Mouse (Mus musculus): ENCODE data around the gene Wdr86. TPM values are rescaled to one million over a fixed set of nuclear protein-coding genes. Genes with fewer than 3 reads are reported as not detected.
"Not testable (repeated sequence)": the region's sequence is repeated elsewhere in the genome, so short reads cannot be mapped to it uniquely, and the experiment has no call there.

Wdr86 gene
- total and polyA plus RNA-seq, 2 experiments from 2014 or later = 8.0 to 15.4 TPM

DNA sequence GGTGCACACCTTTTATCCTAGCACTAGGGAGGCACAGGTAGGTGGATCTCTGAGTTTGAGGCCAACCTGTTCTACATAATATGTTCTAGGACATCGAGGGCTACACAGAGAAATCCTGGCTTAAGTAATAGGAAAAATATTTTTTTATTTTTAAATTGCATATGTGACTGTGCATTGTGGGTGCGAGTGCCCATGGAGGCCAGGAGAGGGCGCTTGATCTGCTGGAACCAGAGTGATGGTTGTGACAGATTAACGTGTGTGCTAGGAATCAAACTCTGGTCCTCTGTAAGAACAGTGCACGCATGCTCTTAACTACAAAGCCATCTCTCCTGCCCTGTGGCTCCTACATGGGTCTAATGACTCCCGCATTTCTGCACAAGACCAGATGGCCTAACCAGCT lies 18.9 kb downstream of the Wdr86 start:
- peak; percentile 35 for TF ChIP-seq CTCF (IDR thresholded peaks at IDR 0.05; ENCODE audit: low read depth)
- DNase-seq (ENCODE audit: low spot score) (no peak), ATAC-seq (no peak)
- Histone ChIP-seq H3K27ac (no peak overlapping the region), H3K9ac (replicated peaks; ENCODE audit: low read length) (no peak overlapping the region), H3K27me3 (ENCODE audit: insufficient read depth, low read length) (no peaks in the 10 kb centered on the region), H3K4me2 (ENCODE audit: low read depth, low read length) (no peak overlapping the region), H3K4me3 (ENCODE audit: low read length) (no peak overlapping the region), H3K9me3 (ENCODE audit: low read length) (no peaks in the 10 kb centered on the region), H3K4me1 (ENCODE audit: insufficient read depth, low read length) (peaks cover 10% of the 10 kb centered on the region; the same call in 1 of the 2 replicates), H3K36me3 (ENCODE audit: insufficient read depth, low read length) (peaks cover 30% of the 10 kb centered on the region)
- 99% methylated on average over 6 of the region's 6 CpGs for WGBS

DNA sequence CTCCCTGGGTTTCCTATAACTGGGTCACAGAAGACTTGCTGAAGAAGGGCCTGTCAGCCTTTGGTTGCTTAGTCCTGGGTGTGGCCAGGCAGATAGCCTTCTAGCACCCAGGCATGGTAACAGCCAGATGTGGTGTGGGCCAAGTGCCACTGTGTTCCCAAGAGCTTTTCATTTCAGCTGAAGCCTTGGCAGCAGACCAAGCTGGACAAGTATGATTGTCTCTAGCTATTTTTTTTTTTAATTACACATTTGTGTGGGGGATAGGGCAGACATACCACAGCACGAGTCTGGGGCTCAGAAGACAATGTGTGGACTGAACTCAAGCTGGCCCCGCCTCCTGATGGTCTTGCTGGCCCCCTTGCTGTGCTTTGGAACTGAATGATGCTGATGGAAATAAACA lies 20.6 kb downstream of the Wdr86 start:
- H3K4me3 ChIP-seq (ENCODE audit: low read length) = no peak overlapping the region
- TF ChIP-seq CTCF (IDR thresholded peaks at IDR 0.05; ENCODE audit: low read depth) = no peak
- H3K36me3 ChIP-seq (ENCODE audit: insufficient read depth, low read length) = peaks cover 46% of the 10 kb centered on the region
- H3K27ac ChIP-seq = no peak overlapping the region
- WGBS = 46% methylated on average over 2 of the region's 2 CpGs
- no peak for DNase-seq (ENCODE audit: low spot score)
- H3K27me3 ChIP-seq (ENCODE audit: insufficient read depth, low read length) = no peaks in the 10 kb centered on the region
- H3K9me3 ChIP-seq (ENCODE audit: low read length) = no peaks in the 10 kb centered on the region
- no peak overlapping the region for H3K9ac ChIP-seq (replicated peaks; ENCODE audit: low read length)
- no peak for ATAC-seq
- peaks cover 10% of the 10 kb centered on the region; the same call in 1 of the 2 replicates for H3K4me1 ChIP-seq (ENCODE audit: insufficient read depth, low read length)
- no peak overlapping the region for H3K4me2 ChIP-seq (ENCODE audit: low read depth, low read length)

DNA sequence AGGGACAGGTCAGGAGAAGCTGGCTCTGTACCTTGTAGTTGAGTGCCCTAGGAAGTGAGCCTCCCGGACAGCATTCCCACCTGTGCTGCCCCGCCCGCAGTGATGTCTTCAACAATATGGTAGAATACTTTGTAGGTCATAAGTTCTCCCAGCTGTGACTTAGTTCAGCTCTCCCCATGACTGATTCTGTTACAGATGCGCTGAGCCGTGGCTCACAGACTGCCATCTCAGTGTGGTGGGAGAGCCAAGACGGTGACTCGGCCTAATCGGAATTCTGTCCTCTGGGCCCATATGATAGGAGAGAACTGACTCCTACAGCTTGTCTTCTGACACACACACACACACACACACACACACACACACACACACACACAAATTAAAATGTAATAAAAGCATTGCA lies 25.9 kb downstream of the Wdr86 start:
- no peak for ATAC-seq
- H3K4me2 ChIP-seq (ENCODE audit: low read depth, low read length) = no peak overlapping the region
- no peak overlapping the region for H3K4me3 ChIP-seq (ENCODE audit: low read length)
- 93% methylated on average over 8 of the region's 8 CpGs for WGBS
- no peaks in the 10 kb centered on the region for H3K4me1 ChIP-seq (ENCODE audit: insufficient read depth, low read length)
- no peaks in the 10 kb centered on the region for H3K9me3 ChIP-seq (ENCODE audit: low read length)
- H3K36me3 ChIP-seq (ENCODE audit: insufficient read depth, low read length) = peaks cover 83% of the 10 kb centered on the region
- no peaks in the 10 kb centered on the region for H3K27me3 ChIP-seq (ENCODE audit: insufficient read depth, low read length)
- no peak overlapping the region for H3K9ac ChIP-seq (replicated peaks; ENCODE audit: low read length)
- no peak for TF ChIP-seq CTCF (IDR thresholded peaks at IDR 0.05; ENCODE audit: low read depth)
- no peak overlapping the region for H3K27ac ChIP-seq
- DNase-seq (ENCODE audit: low spot score) = no peak

DNA sequence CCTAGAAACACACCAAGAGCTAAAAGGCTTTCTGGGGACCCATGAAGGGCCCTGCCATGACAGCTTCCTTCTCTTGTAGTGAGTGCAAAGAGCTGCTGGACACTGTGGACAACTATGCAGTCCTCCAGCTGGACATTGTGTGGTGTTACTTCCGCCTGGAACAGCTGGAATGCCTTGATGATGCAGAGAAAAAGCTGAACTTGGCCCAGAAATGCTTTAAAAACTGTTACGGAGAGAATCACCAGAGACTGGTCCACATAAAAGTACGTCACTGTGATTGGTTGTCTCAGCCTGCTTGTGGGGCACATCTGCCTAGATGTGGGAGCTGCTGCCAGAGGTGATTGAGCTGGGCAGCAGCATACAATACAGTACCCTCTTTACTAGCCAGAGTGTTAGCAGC lies 29.3 kb downstream of the Wdr86 start:
- TF ChIP-seq CTCF (IDR thresholded peaks at IDR 0.05; ENCODE audit: low read depth) = no peak
- Histone ChIP-seq H3K9ac (replicated peaks; ENCODE audit: low read length) (no peak overlapping the region), H3K4me3 (ENCODE audit: low read length) (no peak overlapping the region), H3K27ac (no peak overlapping the region), H3K4me1 (ENCODE audit: insufficient read depth, low read length) (no peaks in the 10 kb centered on the region), H3K9me3 (ENCODE audit: low read length) (no peaks in the 10 kb centered on the region), H3K36me3 (ENCODE audit: insufficient read depth, low read length) (peaks cover 83% of the 10 kb centered on the region), H3K27me3 (ENCODE audit: insufficient read depth, low read length) (no peaks in the 10 kb centered on the region), H3K4me2 (ENCODE audit: low read depth, low read length) (no peak overlapping the region)
- DNase-seq (ENCODE audit: low spot score) (no peak), ATAC-seq (no peak)
- WGBS = 87% methylated on average over 3 of the region's 3 CpGs

DNA sequence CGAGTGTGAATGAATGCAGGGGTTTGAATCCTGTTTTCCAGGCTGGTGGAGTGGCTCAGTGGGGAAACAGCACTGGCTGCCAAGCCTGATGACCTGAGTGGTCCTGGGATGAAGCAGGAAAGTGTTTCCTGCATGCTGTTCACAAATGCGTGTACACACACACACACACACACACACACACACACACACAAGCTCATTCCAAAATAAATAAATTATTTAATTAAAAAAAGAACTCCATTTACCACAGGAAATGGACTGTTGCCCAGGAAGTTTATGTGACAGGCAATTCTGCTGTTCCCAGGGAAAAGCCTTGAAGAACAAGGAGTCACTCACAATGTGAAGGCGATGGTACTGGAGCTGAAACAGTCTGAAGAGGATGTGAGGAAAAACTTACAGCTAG lies 33.8 kb downstream of the Wdr86 start:
- no peaks in the 10 kb centered on the region for H3K4me1 ChIP-seq (ENCODE audit: insufficient read depth, low read length)
- no peak for TF ChIP-seq CTCF (IDR thresholded peaks at IDR 0.05; ENCODE audit: low read depth)
- no peaks in the 10 kb centered on the region for H3K9me3 ChIP-seq (ENCODE audit: low read length)
- H3K27me3 ChIP-seq (ENCODE audit: insufficient read depth, low read length) = no peaks in the 10 kb centered on the region
- WGBS = 75% methylated on average over 3 of the region's 3 CpGs
- no peak for DNase-seq (ENCODE audit: low spot score)
- H3K4me3 ChIP-seq (ENCODE audit: low read length) = no peak overlapping the region
- peaks cover 72% of the 10 kb centered on the region for H3K36me3 ChIP-seq (ENCODE audit: insufficient read depth, low read length)
- H3K9ac ChIP-seq (replicated peaks; ENCODE audit: low read length) = no peak overlapping the region
- ATAC-seq = 0 out of 2 replicates have a peak, but pooled peaks have one; percentile 21
- H3K4me2 ChIP-seq (ENCODE audit: low read depth, low read length) = no peak overlapping the region
- peak overlapping the region; percentile 45; the same call in 1 of the 2 replicates for H3K27ac ChIP-seq

DNA sequence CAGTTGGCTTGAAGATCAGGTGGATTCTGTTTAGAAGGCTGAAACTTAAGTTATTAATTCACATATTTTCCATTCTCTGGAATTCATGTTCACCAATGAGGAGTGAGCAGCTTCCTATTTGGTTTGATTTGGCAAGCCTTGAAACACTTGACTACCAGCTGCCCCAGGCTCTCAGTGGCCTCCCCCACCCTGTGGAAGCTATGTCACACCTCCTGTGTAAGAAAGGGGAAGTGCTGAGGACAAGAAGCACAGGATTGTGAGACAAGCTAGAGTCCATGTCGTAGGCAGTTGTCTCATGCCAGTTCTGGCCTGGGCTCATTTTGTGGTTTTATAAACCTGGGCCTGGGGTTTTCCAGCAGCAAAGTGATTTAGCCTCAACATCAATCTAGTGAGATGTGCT lies 42.8 kb downstream of the Wdr86 start:
- Histone ChIP-seq H3K4me2 (ENCODE audit: low read depth, low read length) (no peak overlapping the region), H3K9me3 (ENCODE audit: low read length) (no peaks in the 10 kb centered on the region), H3K27me3 (ENCODE audit: insufficient read depth, low read length) (no peaks in the 10 kb centered on the region), H3K4me3 (ENCODE audit: low read length) (no peak overlapping the region), H3K9ac (replicated peaks; ENCODE audit: low read length) (no peak overlapping the region), H3K4me1 (ENCODE audit: insufficient read depth, low read length) (peaks cover 10% of the 10 kb centered on the region; the same call in 1 of the 2 replicates), H3K36me3 (ENCODE audit: insufficient read depth, low read length) (peaks cover 20% of the 10 kb centered on the region), H3K27ac (no peak overlapping the region)
- TF ChIP-seq CTCF (IDR thresholded peaks at IDR 0.05; ENCODE audit: low read depth) = no peak
- WGBS = 88% methylated on average over 1 of the region's 1 CpGs
- ATAC-seq (no peak), DNase-seq (ENCODE audit: low spot score) (no peak)

DNA sequence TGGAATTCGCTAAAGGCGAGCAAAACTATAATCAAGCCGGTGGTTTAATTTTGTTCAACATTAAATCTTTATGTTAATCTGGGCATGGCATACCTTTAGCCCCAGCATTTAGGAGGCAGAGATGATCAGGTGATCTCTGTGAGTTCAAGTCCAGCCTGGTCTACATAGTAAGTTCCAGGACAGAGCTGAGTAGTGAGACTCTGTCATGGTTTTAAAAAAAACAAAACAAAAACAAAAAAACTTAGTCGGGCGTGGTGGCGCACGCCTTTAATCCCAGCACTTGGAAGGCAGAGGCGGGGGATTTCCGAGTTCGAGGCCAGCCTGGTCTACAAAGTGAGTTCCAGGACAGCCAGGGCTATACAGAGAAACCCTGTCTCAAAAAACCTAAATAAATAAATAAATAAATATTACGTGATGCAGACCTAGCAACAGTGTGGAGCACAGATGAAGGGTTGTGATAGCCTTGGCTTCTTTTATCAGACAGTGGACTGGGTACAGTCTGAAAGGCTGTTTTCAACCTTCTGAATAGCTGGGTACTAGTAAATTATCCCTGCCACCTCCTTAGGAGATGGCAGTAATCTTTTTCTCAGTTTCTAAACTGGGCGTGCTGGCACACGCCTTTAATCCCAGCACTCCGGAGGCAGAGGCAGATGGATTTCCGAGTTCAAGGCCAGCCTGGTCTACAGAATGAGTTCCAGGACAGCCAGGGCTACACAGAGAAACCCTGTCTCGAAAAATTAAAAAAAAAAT lies 43.7 kb downstream of the Wdr86 start:
- peak overlapping the region; percentile 67 for H3K4me2 ChIP-seq (ENCODE audit: low read depth, low read length)
- H3K4me1 ChIP-seq (ENCODE audit: insufficient read depth, low read length) = peaks cover 10% of the 10 kb centered on the region; the same call in 1 of the 2 replicates
- H3K9me3 ChIP-seq (ENCODE audit: low read length); ATAC-seq; H3K27me3 ChIP-seq (ENCODE audit: insufficient read depth, low read length); DNase-seq (ENCODE audit: low spot score): not testable (repeated sequence)
- H3K9ac ChIP-seq (replicated peaks; ENCODE audit: low read length) = peak overlapping the region; percentile 73
- H3K27ac ChIP-seq = peak overlapping the region; percentile 97; the same call in 1 of the 2 replicates
- H3K36me3 ChIP-seq (ENCODE audit: insufficient read depth, low read length) = peaks cover 17% of the 10 kb centered on the region
- WGBS = 77% methylated on average over 16 of the region's 16 CpGs
- H3K4me3 ChIP-seq (ENCODE audit: low read length) = peak overlapping the region; percentile 74
